Comparison of ENCODE assay signal across 18 mouse cellular contexts in the genomic region with DNA sequence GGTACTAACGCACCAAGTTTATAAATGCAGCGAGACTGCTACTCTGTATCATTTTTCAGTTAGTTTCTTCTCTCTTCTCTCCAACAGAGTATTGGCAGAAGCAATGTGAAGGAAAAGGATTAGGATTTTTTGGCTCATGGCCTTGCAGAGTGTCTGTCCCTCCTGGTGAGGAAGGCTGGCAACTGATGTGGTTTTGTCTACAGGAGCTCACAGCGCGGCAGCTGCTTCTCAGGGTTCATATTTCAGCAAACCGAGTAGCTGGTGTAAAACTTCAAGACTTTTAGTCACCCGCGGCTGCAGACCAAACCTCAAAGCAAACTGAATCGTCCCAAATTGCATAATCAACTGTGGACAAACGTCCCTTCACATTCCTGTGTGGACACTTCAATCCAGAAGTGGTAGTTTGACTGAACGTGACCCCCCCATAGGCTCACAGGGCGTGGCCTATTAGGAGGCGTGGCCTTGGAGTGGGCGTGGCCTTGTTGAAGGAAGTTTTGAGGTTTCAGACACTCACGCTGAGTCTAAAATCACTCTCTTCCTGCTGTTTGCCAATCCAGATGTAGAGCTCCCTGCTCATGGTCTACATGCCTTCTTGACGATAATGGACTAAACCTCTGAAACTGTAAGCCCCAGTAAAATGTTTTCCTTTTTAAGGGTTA.
DNase-seq lines count a peak whose midpoint lies in the region; ATAC-seq and TF ChIP-seq lines count a peak whose summit lies in the region.
"Had no signal": no experiment of that assay in that cellular context is flagged by ENCODE, and none has a peak within 500 bp of the region (broad histone marks: within the 10 kb centered on the region; RNA-seq: fewer than 3 reads in every experiment).

No protein-coding gene starts in this region.

- H3K79me2 ChIP-seq in C2C12 (ENCODE audit: control insufficient read depth, insufficient read depth), result no peaks in the 10 kb centered on the region

- H3K79me3 ChIP-seq in C2C12 (ENCODE audit: low read depth), result no peaks in the 10 kb centered on the region

- H3K36me3 ChIP-seq in C2C12 (ENCODE audit: control insufficient read depth, insufficient read depth), result no peaks in the 10 kb centered on the region
- no peaks in the 10 kb centered on the region for H3K36me3 ChIP-seq in embryonic facial prominence, embryonic 15.5 days
- H3K36me3 ChIP-seq: G1E; hindbrain, embryonic 15.5 days; limb, embryonic 12.5 days; midbrain, embryonic 13.5 days had no signal

- peak; percentile 89 for DNase-seq in heart, adult 11 months
- no peak for DNase-seq in heart, postnatal 4 days
- DNase-seq in lung, postnatal 36 days, result peak; percentile 14
- DNase-seq in embryo, embryonic 10 days (ENCODE audit: low spot score), result no peak
- DNase-seq in kidney, adult 18-20 months, result no peak
- DNase-seq: cerebellum, adult 9-11 months; forebrain, postnatal 0 days; retina, postnatal 1 day had no signal

- no peak overlapping the region for H3K4me2 ChIP-seq in embryonic facial prominence, embryonic 15.5 days (replicated peaks)
- H3K4me2 ChIP-seq: hindbrain, embryonic 15.5 days; limb, embryonic 12.5 days; midbrain, embryonic 13.5 days had no signal

- H3K9ac ChIP-seq in embryonic facial prominence, embryonic 15.5 days, result no peak overlapping the region
- H3K9ac ChIP-seq: forebrain, postnatal 0 days; hindbrain, embryonic 15.5 days; limb, embryonic 12.5 days; liver, embryonic 14.5 days; midbrain, embryonic 13.5 days had no signal

- no peak overlapping the region for H3ac ChIP-seq in C2C12 (ENCODE audit: control insufficient read depth, insufficient read length, low read depth)

- WGBS in embryonic facial prominence, embryonic 15.5 days, result 68% methylated on average over 15 of the region's 15 CpGs

- 0 out of 2 replicates have a peak overlapping the region, but pooled peaks have one; percentile 19 for H3K27ac ChIP-seq in embryonic facial prominence, embryonic 15.5 days (replicated peaks)
- H3K27ac ChIP-seq: hindbrain, embryonic 15.5 days; layer of hippocampus, adult 2 months; limb, embryonic 12.5 days; liver, embryonic 14.5 days; midbrain, embryonic 13.5 days had no signal

- no peak overlapping the region for H3K4me3 ChIP-seq in C2C12 (ENCODE audit: insufficient read depth, poor library complexity, severe bottlenecking)
- no peak overlapping the region for H3K4me3 ChIP-seq in embryonic facial prominence, embryonic 15.5 days (replicated peaks)
- H3K4me3 ChIP-seq: hindbrain, embryonic 15.5 days; layer of hippocampus, adult 2 months; limb, embryonic 12.5 days; midbrain, embryonic 13.5 days had no signal

- no peak for ATAC-seq in embryonic facial prominence, embryonic 15.5 days (ENCODE audit: insufficient number of reproducible peaks, low FRiP score, low TSS enrichment, low read depth)
- ATAC-seq: CD4-positive, CD25-positive, alpha-beta regulatory T cell, adult 4 months; forebrain, postnatal 0 days; intestine, embryonic 16.5 days; midbrain, embryonic 13.5 days had no signal

- no peak for TF ChIP-seq CTCF in C2C12 (IDR thresholded peaks at IDR 0.05; ENCODE audit: control insufficient read depth, insufficient read depth, insufficient read length)

- H3K9me3 ChIP-seq in embryonic facial prominence, embryonic 15.5 days (replicated peaks), result no peaks in the 10 kb centered on the region
- H3K9me3 ChIP-seq: hindbrain, embryonic 15.5 days; midbrain, embryonic 13.5 days had no signal

- H3K27me3 ChIP-seq in C2C12 (ENCODE audit: control insufficient read depth, insufficient read depth, insufficient read length), result no peaks in the 10 kb centered on the region
- no peaks in the 10 kb centered on the region for H3K27me3 ChIP-seq in embryonic facial prominence, embryonic 15.5 days
- H3K27me3 ChIP-seq: hindbrain, embryonic 15.5 days; limb, embryonic 12.5 days; midbrain, embryonic 13.5 days had no signal

- H3K4me1 ChIP-seq in embryonic facial prominence, embryonic 15.5 days, result peaks cover 3% of the 10 kb centered on the region; the same call in 1 of the 2 replicates
- H3K4me1 ChIP-seq: hindbrain, embryonic 15.5 days; midbrain, embryonic 13.5 days had no signal

TF ChIP-seq in C2C12, 6 proteins besides CTCF, POLR2A, EP300 and RAD21:
- peak; percentile 78 for TF ChIP-seq CEBPB (IDR thresholded peaks at IDR 0.05; ENCODE audit: low read depth)
- TF ChIP-seq MYOG (IDR thresholded peaks at IDR 0.05; ENCODE audit: control insufficient read depth, extremely low read depth, insufficient read length), result no peak
- peak; percentile 72 for TF ChIP-seq MYOD1 (IDR thresholded peaks at IDR 0.05; ENCODE audit: control insufficient read depth, insufficient read length, low read depth)
- TF ChIP-seq FOSL1 (IDR thresholded peaks at IDR 0.05; ENCODE audit: insufficient read depth, low read length, poor library complexity, severe bottlenecking), result no peak
- TF ChIP-seq USF1 (IDR thresholded peaks at IDR 0.05; ENCODE audit: low read depth), result no peak
- TF ChIP-seq MAX (IDR thresholded peaks at IDR 0.05), result no peak

Comparison
In these comparisons a context has a peak if more than half of its experiments do, and no peak if none do; other contexts are left out.
1. DNase-seq: peak in heart, adult 11 months (single experiment) and lung, postnatal 36 days (single experiment); none in heart, postnatal 4 days (single experiment), embryo, embryonic 10 days (single experiment) and kidney, adult 18-20 months (single experiment).